Mouse (Mus musculus) limb, embryonic 10.5 days (tissue): ENCODE measurements around the gene Rabl6. TPM values are rescaled to one million over a fixed set of nuclear protein-coding genes. Genes with fewer than 3 reads are reported as not detected.
"Not testable (repeated sequence)": the region's sequence is repeated elsewhere in the genome, so short reads cannot be mapped to it uniquely, and the experiment has no call there.

Source experiments
- DNase-seq: peaks from one replicate; pipeline ENCODE4 v3.0.0-alpha.2; 2017; ENCODE audit warnings: low spot score
- H3K27ac ChIP-seq: fragments of 300-500 bp; sonication (generic); 2 replicates; pipeline ENCODE4 v1.5.1; 2016; ENCODE audit warnings: mild to moderate bottlenecking
- H3K27me3 ChIP-seq: fragments of 300-500 bp; sonication (generic); 2 replicates; pipeline ENCODE4 v1.6.1; 2016; ENCODE audit warnings: low read depth, mild to moderate bottlenecking; ENCODE audit not compliant: poor library complexity, severe bottlenecking
- H3K36me3 ChIP-seq: fragments of 300-500 bp; sonication (generic); 2 replicates; pipeline ENCODE4 v1.6.1; 2016; ENCODE audit warnings: mild to moderate bottlenecking, moderate library complexity
- H3K4me1 ChIP-seq: fragments of 300-500 bp; sonication (generic); 2 replicates; pipeline ENCODE4 v1.6.1; 2016
- H3K4me3 ChIP-seq: fragments of 300-500 bp; sonication (generic); 2 replicates; pipeline ENCODE4 v1.5.1; 2016; ENCODE audit warnings: mild to moderate bottlenecking, moderate library complexity
- H3K9me3 ChIP-seq: fragments of 300-500 bp; sonication (generic); replicated peaks from 2 replicates; pipeline ENCODE4 v1.6.1; 2016; ENCODE audit warnings: mild to moderate bottlenecking
- WGBS: fragments of 180-500 bp; shearing (Covaris S2); methylation state at CpG from one replicate; pipeline ENCODE4 v1.1.7; 2016; 5-methylcytosine and 5-hydroxymethylcytosine counted together
- polyA plus RNA-seq: library from polyadenylated mRNA; unstranded; fragments of >200 nt; fragmentation: Nextera tagmentation; extraction: Ambion mirVana; gene quantifications from 2 replicates; pipeline ENCODE4 v1.2.1, GENCODE M21; 2016

The Rabl6 gene
- polyA plus RNA-seq, 1 experiment from 2014 or later, result 83.3 TPM

DNA sequence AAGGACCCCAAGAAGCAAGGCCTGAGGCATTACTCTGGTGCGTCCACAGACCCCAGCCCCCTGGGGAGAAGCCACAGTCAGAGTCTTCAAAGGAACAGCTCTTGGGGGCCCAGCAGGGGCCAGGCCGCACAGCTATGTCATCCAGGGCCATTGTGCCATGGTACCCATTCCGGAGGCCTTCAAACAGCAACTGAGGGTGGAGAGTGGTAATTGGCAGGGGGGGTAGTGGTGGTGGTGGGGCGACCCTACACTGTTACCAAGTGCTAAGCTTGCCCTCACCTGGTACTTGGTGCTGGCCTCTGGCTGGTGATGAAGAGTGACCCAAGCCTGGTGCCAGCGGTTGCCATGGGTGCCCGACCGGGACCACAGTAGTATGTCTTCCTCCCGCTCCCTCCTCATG lies 42.6 kb downstream of the Rabl6 start:
- WGBS, result 93% methylated on average over 8 of the region's 8 CpGs
- Histone ChIP-seq H3K36me3 (peaks cover 100% of the 10 kb centered on the region), H3K27me3 (no peaks in the 10 kb centered on the region)

DNA sequence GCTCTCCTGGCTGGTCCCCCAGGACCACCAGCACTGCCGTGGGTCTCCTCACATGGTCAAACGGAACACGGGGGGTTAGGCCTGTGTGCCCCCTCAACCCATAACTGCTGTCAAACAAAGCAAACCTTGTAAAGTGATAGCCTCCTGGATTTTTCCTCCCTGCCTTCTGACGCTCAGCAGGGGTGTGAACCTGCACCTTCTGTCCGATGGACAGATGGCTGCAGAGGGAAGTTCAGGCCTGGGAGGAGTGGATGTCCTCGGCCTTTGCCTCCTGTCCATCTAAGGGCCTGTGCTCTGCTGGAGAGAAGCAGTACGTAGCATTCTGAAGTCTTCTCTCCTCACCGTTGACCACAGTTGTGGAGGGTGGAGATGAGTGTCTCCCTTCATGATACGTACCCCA lies 46.4 kb downstream of the Rabl6 start:
- peaks cover 77% of the 10 kb centered on the region for H3K36me3 ChIP-seq
- WGBS, result 78% methylated on average over 9 of the region's 9 CpGs
- DNase-seq, result no peak
- no peaks in the 10 kb centered on the region for H3K27me3 ChIP-seq
- peaks cover 17% of the 10 kb centered on the region for H3K4me1 ChIP-seq
- no peak overlapping the region for H3K27ac ChIP-seq
- H3K9me3 ChIP-seq, result no peaks in the 10 kb centered on the region
- H3K4me3 ChIP-seq, result no peak overlapping the region

More for the DNA sequence above, 42.6 kb downstream of the Rabl6 start:
- no peak overlapping the region for H3K27ac ChIP-seq
- no peaks in the 10 kb centered on the region for H3K9me3 ChIP-seq
- DNase-seq, result no peak
- no peaks in the 10 kb centered on the region; the same call in 1 of the 2 replicates for H3K4me1 ChIP-seq
- no peak overlapping the region for H3K4me3 ChIP-seq

DNA sequence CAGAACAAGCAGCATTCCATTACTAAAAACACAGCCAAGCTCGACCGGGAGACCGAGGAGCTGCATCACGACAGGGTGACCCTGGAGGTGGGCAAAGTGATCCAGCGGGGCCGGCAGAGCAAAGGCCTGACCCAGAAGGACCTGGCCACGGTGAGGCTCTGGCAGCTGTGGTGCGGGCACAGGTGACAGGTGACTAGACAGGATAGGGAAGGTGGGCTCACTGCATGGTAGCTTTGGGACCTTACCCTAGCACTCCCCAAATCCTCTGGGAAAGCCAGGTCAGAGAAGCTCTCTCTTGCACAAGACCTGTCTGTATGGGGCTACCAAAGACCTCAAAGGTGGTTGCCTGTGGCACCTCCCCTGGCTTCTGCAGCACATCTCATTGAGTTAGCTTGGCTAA lies 47.8 kb downstream of the Rabl6 start:
- WGBS, result 94% methylated on average over 8 of the region's 8 CpGs
- Histone ChIP-seq H3K27ac (no peak overlapping the region), H3K27me3 (no peaks in the 10 kb centered on the region), H3K4me1 (peaks cover 19% of the 10 kb centered on the region), H3K4me3 (no peak overlapping the region), H3K36me3 (peaks cover 63% of the 10 kb centered on the region), H3K9me3 (no peaks in the 10 kb centered on the region)
- no peak for DNase-seq

DNA sequence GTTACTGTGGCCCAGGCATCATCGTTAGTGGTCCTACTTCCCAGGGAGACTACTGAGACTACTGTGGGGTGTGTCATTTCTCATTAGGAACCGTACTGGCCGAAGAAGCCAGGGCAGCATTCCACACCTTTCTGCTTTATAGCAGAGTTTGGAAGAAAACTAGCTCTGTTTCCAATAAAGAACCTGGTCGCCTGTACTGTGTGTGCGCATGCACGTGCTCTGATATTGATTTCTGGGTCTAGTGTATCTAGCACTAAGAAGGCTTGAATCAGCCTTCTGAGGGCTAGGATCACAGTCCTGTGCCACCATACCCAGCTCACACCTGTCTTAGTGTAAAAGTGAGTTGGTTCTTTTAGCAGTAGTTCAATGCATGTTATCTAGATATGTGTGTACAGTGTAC lies 49.5 kb downstream of the Rabl6 start:
- 78% methylated on average over 6 of the region's 6 CpGs for WGBS
- no peak overlapping the region for H3K27ac ChIP-seq

DNA sequence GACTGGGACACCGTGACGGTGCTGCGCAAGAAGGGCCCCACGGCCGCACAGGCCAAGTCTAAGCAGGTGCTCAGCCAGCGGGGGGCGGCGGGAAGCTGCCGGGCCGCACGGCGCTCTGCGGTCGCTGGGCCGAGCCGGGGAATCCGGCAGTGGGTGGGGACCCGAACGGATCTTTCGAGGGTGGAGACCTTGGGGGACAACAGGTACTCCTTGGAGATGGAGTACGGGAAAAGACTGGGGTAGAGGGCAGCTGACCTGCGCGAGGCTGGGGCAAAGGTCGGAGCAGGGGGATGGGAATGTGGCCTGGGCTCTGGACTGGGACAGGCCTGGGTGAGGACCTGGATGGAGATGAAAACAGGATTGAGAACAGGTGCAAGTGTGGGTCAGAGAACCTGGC lies 50.4 kb downstream of the Rabl6 start:
- no peaks in the 10 kb centered on the region for H3K27me3 ChIP-seq
- H3K36me3 ChIP-seq, result peaks cover 37% of the 10 kb centered on the region
- peak overlapping the region; percentile 78 for H3K4me3 ChIP-seq
- H3K9me3 ChIP-seq, result no peaks in the 10 kb centered on the region
- WGBS, result under 1% methylated on average over 24 of the region's 24 CpGs
- DNase-seq, result no peak
- H3K4me1 ChIP-seq, result peaks cover 19% of the 10 kb centered on the region
- H3K27ac ChIP-seq, result peak overlapping the region; percentile 92

More for the DNA sequence above, 49.5 kb downstream of the Rabl6 start:
- H3K4me3 ChIP-seq, result peak overlapping the region; percentile 78
- DNase-seq, result no peak
- H3K4me1 ChIP-seq, result peaks cover 19% of the 10 kb centered on the region
- H3K9me3 ChIP-seq, result no peaks in the 10 kb centered on the region
- H3K27me3 ChIP-seq, result no peaks in the 10 kb centered on the region
- peaks cover 45% of the 10 kb centered on the region for H3K36me3 ChIP-seq

DNA sequence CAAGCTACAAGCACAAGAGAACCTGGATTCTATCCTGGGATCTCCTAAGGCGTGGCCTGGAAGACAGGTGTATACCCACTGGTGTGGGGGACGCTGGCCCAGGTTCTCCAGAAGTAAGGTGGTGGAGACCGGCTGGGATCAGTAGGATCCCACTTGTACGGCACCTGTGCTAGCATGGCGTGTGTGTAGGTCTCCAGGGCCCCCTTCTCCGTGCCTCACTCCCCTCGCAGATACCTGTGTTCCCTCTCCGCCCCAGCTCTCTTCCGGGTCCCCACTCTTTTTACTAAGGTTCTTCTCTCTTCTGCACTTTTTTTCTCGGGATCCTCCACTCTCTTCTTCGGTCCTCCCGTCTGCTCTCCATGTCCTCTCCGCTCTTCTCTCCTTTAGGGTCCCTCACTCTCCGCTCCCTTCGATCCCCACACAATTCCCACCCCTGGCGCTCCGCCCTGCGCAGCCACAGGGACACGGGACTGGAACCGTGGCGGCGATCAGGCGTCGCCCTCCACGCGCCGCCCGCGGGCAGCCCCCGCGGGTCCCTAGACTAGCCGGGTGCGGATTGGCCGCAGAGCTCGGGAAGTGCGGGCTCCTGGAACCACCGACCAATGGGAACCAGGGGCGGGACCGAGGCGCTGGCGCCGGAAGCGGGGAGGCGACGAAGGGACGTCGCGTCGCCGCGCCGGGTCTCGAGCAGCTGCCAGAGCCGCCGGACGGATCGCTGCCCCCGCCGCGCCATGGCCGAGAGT lies 50.9 kb downstream of the Rabl6 start, which contains the start of gene Edf1:
Gene Edf1, plus strand, starts transcription at position 627 of the 743 bp plus-strand sequence.
- peaks cover 19% of the 10 kb centered on the region for H3K4me1 ChIP-seq
- no peaks in the 10 kb centered on the region for H3K27me3 ChIP-seq
- WGBS, result under 1% methylated on average over 61 of the region's 61 CpGs
- H3K27ac ChIP-seq, result peak within 1 kb of the TSS; percentile 92
- H3K9me3 ChIP-seq, result no peaks in the 10 kb centered on the region
- H3K36me3 ChIP-seq, result peaks cover 31% of the 10 kb centered on the region
- peak; percentile 95 for DNase-seq
- H3K4me3 ChIP-seq, result peak within 1 kb of the TSS; percentile 78

DNA sequence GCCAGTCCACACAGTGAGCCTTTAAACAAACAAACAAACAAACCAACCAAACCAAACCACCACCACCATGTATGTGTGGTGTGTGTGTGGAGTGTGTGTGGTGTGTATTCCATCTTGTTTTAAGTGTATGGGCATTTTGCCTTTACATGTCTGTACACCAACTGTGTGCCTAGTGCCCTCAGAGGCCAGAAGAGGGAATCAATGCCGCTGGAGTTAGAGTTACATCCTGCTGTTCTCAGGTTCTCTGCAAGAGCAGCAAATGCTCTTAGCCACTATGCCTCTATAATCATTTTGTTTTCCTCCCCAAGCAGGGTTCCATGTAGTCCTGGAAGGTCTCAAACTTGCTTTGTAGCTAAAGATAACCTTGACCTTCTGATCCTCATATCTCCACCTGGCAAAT lies 52.0 kb downstream of the Rabl6 start:
- H3K36me3 ChIP-seq, result peaks cover 20% of the 10 kb centered on the region
- H3K27ac ChIP-seq, result no peak overlapping the region
- H3K27me3 ChIP-seq, result no peaks in the 10 kb centered on the region
- H3K9me3 ChIP-seq, result no peaks in the 10 kb centered on the region
- H3K4me3 ChIP-seq, result no peak overlapping the region
- WGBS, result 72% methylated on average over 1 of the region's 1 CpGs
- no peak for DNase-seq
- H3K4me1 ChIP-seq, result peaks cover 19% of the 10 kb centered on the region

DNA sequence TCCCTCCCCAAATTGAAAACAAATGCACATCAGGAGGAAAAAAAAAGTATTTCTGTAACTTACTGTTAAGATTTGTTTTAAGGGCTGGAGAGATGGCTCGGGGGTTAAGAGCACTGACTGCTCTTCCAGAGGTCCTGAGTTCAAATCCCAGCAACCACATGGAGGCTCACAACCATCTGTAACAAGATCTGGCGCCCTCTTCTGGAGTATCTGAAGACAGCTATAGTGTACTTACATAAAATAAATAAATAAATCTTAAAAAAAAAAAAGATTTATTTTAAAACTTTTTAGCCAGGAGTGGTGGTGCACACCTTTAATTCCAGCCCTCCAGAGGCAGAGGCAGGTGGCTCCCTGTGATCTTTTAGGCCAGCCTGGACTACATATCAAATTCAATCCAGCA lies 52.8 kb downstream of the Rabl6 start:
- Histone ChIP-seq H3K4me1 (peaks cover 19% of the 10 kb centered on the region), H3K36me3 (peaks cover 12% of the 10 kb centered on the region)
- not testable (repeated sequence) for H3K9me3 ChIP-seq, H3K27ac ChIP-seq, DNase-seq, H3K4me3 ChIP-seq, H3K27me3 ChIP-seq
- 56% methylated on average over 2 of the region's 2 CpGs for WGBS

DNA sequence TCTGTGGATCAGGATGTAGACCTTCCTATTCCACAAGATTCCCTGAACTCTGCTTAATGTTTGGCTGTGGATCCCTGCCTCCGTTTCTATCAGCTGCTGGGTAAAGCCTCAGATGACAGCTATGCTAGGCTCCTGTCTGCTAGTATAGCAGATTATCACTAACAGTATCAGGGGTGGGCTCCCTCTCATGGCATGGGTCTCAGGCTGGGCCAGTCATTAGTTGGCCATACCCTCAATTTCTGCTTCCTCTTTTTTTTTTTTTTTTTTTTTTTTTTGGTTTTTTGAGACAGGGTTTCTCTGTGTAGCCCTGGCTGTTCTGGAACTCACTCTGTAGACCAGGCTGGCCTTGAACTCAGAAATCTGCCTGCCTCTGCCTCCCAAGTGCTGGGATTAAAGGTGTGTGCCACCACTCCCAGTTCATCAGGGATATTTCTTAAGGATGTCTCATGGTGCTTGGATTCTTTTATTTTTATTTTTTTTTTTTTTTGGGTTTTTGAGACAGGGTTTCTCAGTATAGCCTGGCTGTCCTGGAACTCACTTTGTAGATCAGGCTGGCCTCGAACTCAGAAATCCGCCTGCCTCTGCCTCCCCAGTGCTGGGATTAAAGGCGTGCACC lies 55.0 kb downstream of the Rabl6 start:
- not testable (repeated sequence) for H3K4me3 ChIP-seq, H3K27ac ChIP-seq, H3K27me3 ChIP-seq, H3K36me3 ChIP-seq, DNase-seq, H3K9me3 ChIP-seq
- WGBS, result 90% methylated on average over 4 of the region's 4 CpGs
- H3K4me1 ChIP-seq, result peaks cover 11% of the 10 kb centered on the region

DNA sequence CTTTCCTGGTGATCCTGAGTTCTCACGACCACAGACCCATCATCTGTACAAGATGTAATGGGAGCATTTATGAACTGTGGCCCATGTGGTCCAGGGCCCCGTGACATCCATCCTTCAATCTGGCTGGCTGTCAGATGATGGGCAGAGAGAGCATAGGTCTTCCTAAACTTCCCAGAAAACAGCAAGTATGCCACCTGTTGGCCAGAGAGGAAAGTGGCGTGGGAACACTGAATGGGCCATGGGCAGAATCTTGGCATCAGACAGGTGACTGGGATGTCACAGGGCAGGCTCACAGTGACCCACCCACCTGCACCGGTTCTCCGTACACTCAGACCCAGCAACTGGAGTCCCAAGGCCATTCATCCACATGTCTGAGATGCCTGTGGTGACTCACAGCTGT lies 57.1 kb downstream of the Rabl6 start:
- whole genome bisulfite sequencing, result 41% methylated on average over 5 of the region's 5 CpGs
- no peak for DNase-seq
- H3K4me1 ChIP-seq, result peaks cover 4% of the 10 kb centered on the region; the same call in 1 of the 2 replicates

DNA sequence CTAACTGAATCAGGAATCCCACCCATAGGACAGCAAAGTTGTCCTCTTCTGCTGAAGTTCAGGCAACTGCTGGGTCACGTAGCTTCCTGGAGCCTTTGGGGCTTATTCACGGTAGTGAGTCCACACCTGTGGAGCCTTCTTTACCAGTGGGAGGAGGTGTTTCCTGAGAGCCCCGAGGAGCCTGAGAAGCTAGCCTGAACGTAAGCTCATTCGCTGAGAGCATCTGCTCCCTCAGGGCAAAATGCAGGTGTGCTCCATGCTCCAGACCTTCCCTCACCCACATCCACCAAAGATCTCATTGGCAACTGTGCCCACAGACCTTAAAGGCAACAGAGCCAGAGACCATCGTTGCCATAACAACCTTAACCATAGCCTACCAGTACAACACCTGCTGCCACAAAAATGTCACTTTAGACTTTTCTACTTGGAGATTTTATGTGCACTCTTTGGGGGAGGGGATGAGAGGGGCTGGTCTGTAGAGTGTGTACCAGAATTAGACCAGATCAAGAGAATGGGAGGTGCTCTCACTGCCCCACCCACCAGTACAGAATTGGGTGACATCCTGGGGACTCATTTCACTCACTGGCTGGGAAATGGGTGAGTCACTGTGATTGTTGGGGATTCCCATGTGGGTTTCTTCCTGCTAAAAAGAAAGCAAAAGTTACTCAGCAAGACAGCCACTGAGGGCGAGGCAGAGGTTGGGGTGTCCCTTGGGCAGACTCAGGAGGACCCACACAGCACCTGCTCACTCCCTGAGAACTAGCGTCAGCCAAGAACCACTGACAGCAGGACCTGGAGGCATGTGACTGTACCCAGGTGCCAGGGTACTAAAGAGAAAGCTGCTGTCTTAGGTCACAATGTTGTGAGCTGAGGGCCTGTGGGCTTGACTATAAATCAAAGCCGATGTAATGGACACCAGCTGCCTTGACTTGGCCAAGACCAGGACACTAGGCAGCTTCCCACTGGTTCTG lies 59.0 kb downstream of the Rabl6 start:
- Histone ChIP-seq H3K4me3 (no peak overlapping the region), H3K27ac (no peak overlapping the region), H3K36me3 (peaks cover 9% of the 10 kb centered on the region), H3K27me3 (no peaks in the 10 kb centered on the region), H3K9me3 (no peaks in the 10 kb centered on the region), H3K4me1 (peaks cover 18% of the 10 kb centered on the region)
- DNase-seq, result no peak
- 76% methylated on average over 9 of the region's 9 CpGs for whole genome bisulfite sequencing

More for the DNA sequence above, 57.1 kb downstream of the Rabl6 start:
- Histone ChIP-seq H3K4me3 (no peak overlapping the region), H3K27me3 (no peaks in the 10 kb centered on the region), H3K9me3 (no peaks in the 10 kb centered on the region), H3K36me3 (no peaks in the 10 kb centered on the region), H3K27ac (no peak overlapping the region)

DNA sequence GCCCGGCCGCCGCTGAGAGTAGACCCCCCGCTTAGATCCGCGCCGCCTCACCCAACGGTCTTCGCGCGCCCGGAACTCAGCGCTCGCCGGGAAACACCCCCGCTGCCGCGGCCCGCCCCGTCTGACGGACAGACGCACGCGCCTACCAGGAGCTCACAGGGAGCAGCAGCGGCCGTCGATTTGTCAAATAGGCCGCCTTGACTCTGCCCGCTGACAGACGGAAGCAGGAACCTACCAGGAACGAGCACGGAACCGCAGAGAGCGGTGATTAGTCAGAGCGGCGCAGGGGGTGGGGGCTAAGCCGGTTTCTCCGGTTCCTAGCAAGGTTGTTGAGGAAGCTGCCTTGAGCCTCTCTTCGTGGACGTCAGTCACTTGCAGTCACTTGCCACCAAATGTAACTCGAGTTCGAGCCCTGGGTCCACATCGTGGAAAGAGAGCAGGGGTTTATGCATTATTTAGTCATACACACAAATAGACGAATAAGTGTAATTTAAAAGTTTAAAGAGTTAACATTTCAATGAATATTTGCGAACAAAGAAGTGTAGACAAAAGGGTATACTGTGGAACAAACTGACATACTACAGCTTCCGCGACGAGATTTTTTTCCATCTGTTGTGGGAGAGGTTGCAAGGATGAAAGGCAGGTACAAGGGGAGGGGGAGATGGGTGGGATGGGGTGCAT lies 61.4 kb downstream of the Rabl6 start, which contains the start of gene Traf2:
Gene Traf2, minus strand, starts transcription at position 130 of the 681 bp plus-strand sequence.
- 4% methylated on average over 48 of the region's 48 CpGs for WGBS
- peaks cover 23% of the 10 kb centered on the region for H3K4me1 ChIP-seq
- H3K9me3 ChIP-seq, result no peaks in the 10 kb centered on the region
- peak within 1 kb of the TSS; percentile 93 for H3K27ac ChIP-seq
- H3K4me3 ChIP-seq, result peak within 1 kb of the TSS; percentile 78
- H3K27me3 ChIP-seq, result no peaks in the 10 kb centered on the region
- peak; percentile 96 for DNase-seq
- peaks cover 12% of the 10 kb centered on the region for H3K36me3 ChIP-seq
